Mouse (Mus musculus): ENCODE measurements around the gene Rgs3. TPM values are rescaled to one million over a fixed set of nuclear protein-coding genes. Genes with fewer than 3 reads are reported as not detected.

Gene Rgs3
- polyA plus RNA-seq, 1 experiment from 2014 or later: 31.3 TPM

DNA sequence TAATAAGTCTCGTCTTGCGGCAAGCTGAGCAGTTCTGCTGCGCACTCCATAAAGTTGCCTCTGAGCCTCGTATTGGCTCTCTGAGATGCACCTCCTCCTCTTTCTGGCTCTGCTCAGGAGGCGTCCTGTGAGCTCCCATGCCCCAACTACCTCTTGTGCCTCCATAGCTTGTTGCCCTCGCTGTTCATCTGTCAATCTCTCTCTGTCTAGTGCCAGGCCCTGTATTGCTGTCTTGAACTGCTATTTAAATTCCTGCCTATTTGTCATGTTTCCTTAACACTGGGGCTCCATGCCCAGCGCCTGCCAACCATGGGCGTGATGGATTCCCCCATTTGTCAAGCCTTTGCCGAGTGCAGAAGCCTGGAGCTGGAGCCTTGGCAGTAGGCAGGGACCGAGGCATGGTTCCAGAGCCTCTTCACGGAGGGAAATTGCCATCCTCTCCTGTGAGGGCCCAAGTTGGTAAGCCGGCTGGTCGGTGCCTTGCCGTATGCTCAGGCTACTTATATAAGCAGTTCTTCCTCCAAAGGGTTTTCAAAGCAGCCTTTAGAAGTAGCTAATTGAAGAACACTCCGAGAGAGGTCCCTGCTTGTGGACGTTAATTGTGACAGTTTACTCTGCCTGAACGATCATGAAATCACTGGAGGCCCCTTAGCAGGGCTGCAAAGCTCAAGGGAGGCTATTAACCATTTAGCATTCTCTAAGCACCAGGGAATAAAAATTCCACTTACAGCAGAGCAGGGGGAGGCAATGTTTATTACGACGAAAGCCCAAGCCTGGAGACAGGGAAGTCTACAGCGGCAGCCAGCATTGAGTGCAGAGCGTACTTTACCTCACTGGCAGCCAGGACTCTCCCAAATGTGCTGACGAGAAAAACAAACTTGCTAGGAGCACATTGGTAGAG, 53.2 kb downstream of the Rgs3 start:
- H3K9ac ChIP-seq (ENCODE audit: low read depth, low read length): peak overlapping the region; percentile 11; the same call in 1 of the 2 replicates
- H3K27ac ChIP-seq (ENCODE audit: low read depth, low read length): peak overlapping the region; percentile 53; the same call in 1 of the 2 replicates
- no peaks in the 10 kb centered on the region for H3K36me3 ChIP-seq (ENCODE audit: control insufficient read depth, insufficient read depth, low read length)
- peaks cover 11% of the 10 kb centered on the region; the same call in 1 of the 2 replicates for H3K4me1 ChIP-seq (replicated peaks; ENCODE audit: control insufficient read depth, insufficient read depth, low read length)
- peak; percentile 21 for DNase-seq (ENCODE audit: low spot score)
- H3K4me2 ChIP-seq (replicated peaks; ENCODE audit: low read depth, low read length): no peak overlapping the region
- no peaks in the 10 kb centered on the region for H3K9me3 ChIP-seq (ENCODE audit: control insufficient read depth, low read length)
- ATAC-seq (ENCODE audit: low FRiP score): peak; percentile 23; the same call in 1 of the 2 replicates
- H3K27me3 ChIP-seq (ENCODE audit: control insufficient read depth, insufficient read depth, low read length): no peaks in the 10 kb centered on the region
- no peak overlapping the region for H3K4me3 ChIP-seq (ENCODE audit: low read depth, low read length)
- 54% methylated on average over 22 of the region's 22 CpGs for WGBS

- Histone ChIP-seq H3K9me3 (ENCODE audit: control insufficient read depth, low read length) (no peaks in the 10 kb centered on the region), H3K4me3 (ENCODE audit: low read depth, low read length) (no peak overlapping the region), H3K4me1 (replicated peaks; ENCODE audit: control insufficient read depth, insufficient read depth, low read length) (peaks cover 14% of the 10 kb centered on the region; the same call in 1 of the 2 replicates), H3K27me3 (ENCODE audit: control insufficient read depth, insufficient read depth, low read length) (no peaks in the 10 kb centered on the region), H3K9ac (ENCODE audit: low read depth, low read length) (no peak overlapping the region), H3K36me3 (ENCODE audit: control insufficient read depth, insufficient read depth, low read length) (no peaks in the 10 kb centered on the region), H3K27ac (ENCODE audit: low read depth, low read length) (no peak overlapping the region), H3K4me2 (replicated peaks; ENCODE audit: low read depth, low read length) (no peak overlapping the region)
- ATAC-seq (ENCODE audit: low FRiP score): no peak
- WGBS: 76% methylated on average over 13 of the region's 13 CpGs
- no peak for DNase-seq (ENCODE audit: low spot score)
Measured at GRCm38 (mm10) chr4:62613646-62614365, 54.2 kb downstream of the Rgs3 start.

DNA sequence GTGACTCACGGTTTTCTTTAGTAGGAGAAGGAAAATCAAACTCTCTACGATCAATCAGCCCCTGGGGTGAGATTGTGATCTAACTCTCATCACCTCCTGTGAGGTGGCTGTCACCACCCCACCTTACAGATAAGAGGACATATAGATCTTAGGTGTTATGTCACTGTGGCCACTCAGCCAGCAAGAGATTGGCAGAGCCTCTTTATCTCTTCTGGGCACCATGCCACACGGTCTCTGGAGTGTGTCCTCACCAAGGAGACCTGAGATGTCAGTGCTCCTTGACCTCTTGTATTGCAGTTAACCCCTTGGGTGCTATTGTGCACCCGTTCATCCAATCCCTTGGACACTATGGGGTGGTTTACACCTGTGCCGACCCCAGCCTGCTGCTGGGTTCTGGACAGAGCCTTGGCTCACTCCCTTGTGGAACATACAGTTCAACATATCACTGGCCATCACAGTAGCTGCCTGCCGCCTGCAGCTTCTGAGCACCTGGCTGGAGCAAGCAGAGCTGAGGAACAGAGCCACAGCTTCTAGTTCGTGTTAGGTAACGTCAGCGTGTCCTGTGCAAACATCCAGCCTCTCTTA, 58.3 kb downstream of the Rgs3 start:
- Histone ChIP-seq H3K27me3 (ENCODE audit: control insufficient read depth, insufficient read depth, low read length) (no peaks in the 10 kb centered on the region), H3K4me1 (replicated peaks; ENCODE audit: control insufficient read depth, insufficient read depth, low read length) (peaks cover 22% of the 10 kb centered on the region), H3K4me3 (ENCODE audit: low read depth, low read length) (no peak overlapping the region), H3K9me3 (ENCODE audit: control insufficient read depth, low read length) (no peaks in the 10 kb centered on the region), H3K27ac (ENCODE audit: low read depth, low read length) (peak overlapping the region; percentile 79; the same call in 1 of the 2 replicates), H3K4me2 (replicated peaks; ENCODE audit: low read depth, low read length) (no peak overlapping the region), H3K9ac (ENCODE audit: low read depth, low read length) (no peak overlapping the region), H3K36me3 (ENCODE audit: control insufficient read depth, insufficient read depth, low read length) (no peaks in the 10 kb centered on the region)
- DNase-seq (ENCODE audit: low spot score): no peak
- ATAC-seq (ENCODE audit: low FRiP score): no peak
- WGBS: 79% methylated on average over 9 of the region's 9 CpGs

DNA sequence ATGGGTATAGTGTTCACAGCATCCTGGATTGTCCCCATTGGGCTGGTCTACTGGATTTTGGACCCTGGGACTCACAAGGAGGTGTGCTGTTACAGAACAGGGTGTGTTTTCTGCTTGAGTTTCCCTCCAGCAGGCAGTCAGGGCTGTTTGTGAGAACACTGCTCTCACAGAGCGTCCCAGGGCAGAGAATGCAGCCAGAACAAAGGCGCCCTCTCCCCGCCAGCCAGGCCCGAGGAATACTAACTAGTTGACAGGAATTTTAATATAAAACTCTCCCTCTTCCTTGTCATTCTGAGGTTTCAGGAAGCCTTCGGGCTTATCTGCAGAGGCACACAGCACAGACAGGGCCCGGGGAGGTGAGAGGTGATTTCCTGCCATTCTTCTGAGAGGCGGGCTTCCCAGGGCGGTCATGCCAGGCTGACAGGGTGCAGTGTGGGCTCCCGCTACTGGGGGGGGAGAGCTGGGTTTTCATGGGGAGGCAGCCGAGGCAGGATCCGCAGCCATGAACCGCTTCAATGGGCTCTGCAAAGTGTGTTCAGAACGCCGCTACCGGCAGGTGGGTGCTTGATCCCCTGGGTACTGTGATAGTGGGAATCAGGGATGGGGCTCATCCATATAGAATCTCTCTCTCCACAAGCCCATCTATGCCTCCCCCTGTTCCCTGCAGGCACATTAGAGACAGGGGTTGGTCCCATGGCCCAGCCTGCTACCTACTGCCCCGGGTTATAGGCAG, 59.8 kb downstream of the Rgs3 start:
- Histone ChIP-seq H3K9ac (ENCODE audit: low read depth, low read length) (peak overlapping the region; percentile 44), H3K36me3 (ENCODE audit: control insufficient read depth, insufficient read depth, low read length) (no peaks in the 10 kb centered on the region), H3K4me3 (ENCODE audit: low read depth, low read length) (peak overlapping the region; percentile 1; the same call in 1 of the 2 replicates), H3K4me2 (replicated peaks; ENCODE audit: low read depth, low read length) (peak overlapping the region; percentile 6; the same call in 1 of the 2 replicates), H3K4me1 (replicated peaks; ENCODE audit: control insufficient read depth, insufficient read depth, low read length) (peaks cover 16% of the 10 kb centered on the region), H3K9me3 (ENCODE audit: control insufficient read depth, low read length) (no peaks in the 10 kb centered on the region), H3K27me3 (ENCODE audit: control insufficient read depth, insufficient read depth, low read length) (no peaks in the 10 kb centered on the region), H3K27ac (ENCODE audit: low read depth, low read length) (peak overlapping the region; percentile 79)
- 28% methylated on average over 16 of the region's 16 CpGs for WGBS
- DNase-seq (ENCODE audit: low spot score) (peak; percentile 66), ATAC-seq (ENCODE audit: low FRiP score) (peak; percentile 80)

DNA sequence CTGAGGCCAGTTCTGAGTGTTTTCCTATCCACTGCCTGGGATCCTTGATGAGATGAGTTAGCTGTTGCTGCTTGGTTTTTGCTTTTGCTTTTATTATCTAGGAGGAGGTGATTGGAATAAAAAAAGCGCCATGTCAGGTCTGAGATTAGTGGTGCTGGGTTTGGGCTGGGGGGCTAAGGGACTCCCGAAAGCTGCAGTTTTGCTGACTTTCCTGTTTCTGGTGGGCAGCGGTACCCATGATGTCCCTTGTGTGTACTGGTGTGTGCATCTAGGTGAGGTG, 60.3 kb downstream of the Rgs3 start:
- H3K36me3 ChIP-seq (ENCODE audit: control insufficient read depth, insufficient read depth, low read length): no peaks in the 10 kb centered on the region
- H3K9me3 ChIP-seq (ENCODE audit: control insufficient read depth, low read length): no peaks in the 10 kb centered on the region
- ATAC-seq (ENCODE audit: low FRiP score) (no peak), DNase-seq (ENCODE audit: low spot score) (no peak)
- WGBS: 93% methylated on average over 3 of the region's 3 CpGs
- H3K4me2 ChIP-seq (replicated peaks; ENCODE audit: low read depth, low read length): peak overlapping the region; percentile 6; the same call in 1 of the 2 replicates
- H3K27me3 ChIP-seq (ENCODE audit: control insufficient read depth, insufficient read depth, low read length): no peaks in the 10 kb centered on the region
- peak overlapping the region; percentile 79 for H3K27ac ChIP-seq (ENCODE audit: low read depth, low read length)
- peak overlapping the region; percentile 1; the same call in 1 of the 2 replicates for H3K4me3 ChIP-seq (ENCODE audit: low read depth, low read length)
- peak overlapping the region; percentile 44 for H3K9ac ChIP-seq (ENCODE audit: low read depth, low read length)
- H3K4me1 ChIP-seq (replicated peaks; ENCODE audit: control insufficient read depth, insufficient read depth, low read length): peaks cover 19% of the 10 kb centered on the region

DNA sequence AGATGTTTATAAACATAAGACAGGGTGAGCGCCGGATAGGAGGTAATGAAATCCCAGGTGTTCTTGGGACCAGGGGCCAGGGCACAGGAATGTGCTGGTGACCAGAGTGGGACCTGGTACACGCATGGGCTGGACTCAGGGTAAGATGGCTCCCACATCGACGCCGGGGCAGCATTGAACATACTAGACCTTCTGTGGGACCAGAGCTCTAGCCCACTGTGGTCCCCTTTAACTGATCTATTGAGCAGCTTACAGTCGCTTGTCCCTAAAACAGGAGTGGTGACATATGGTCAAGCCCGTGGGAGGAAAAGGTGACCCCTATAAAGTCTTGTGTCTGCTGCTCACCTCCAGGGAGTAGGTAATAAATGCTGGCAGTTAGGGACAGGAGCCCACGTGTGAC, 61.5 kb downstream of the Rgs3 start:
- DNase-seq (ENCODE audit: low spot score) (no peak), ATAC-seq (ENCODE audit: low FRiP score) (no peak)
- Histone ChIP-seq H3K9ac (ENCODE audit: low read depth, low read length) (no peak overlapping the region), H3K27me3 (ENCODE audit: control insufficient read depth, insufficient read depth, low read length) (no peaks in the 10 kb centered on the region), H3K36me3 (ENCODE audit: control insufficient read depth, insufficient read depth, low read length) (no peaks in the 10 kb centered on the region), H3K9me3 (ENCODE audit: control insufficient read depth, low read length) (no peaks in the 10 kb centered on the region), H3K4me3 (ENCODE audit: low read depth, low read length) (no peak overlapping the region), H3K4me1 (replicated peaks; ENCODE audit: control insufficient read depth, insufficient read depth, low read length) (peaks cover 23% of the 10 kb centered on the region), H3K27ac (ENCODE audit: low read depth, low read length) (0 out of 2 replicates have a peak overlapping the region, but pooled peaks have one; percentile 24), H3K4me2 (replicated peaks; ENCODE audit: low read depth, low read length) (no peak overlapping the region)
- 89% methylated on average over 9 of the region's 9 CpGs for WGBS

GRCm38 (mm10) chr4:62621880-62622675, 62.4 kb downstream of the Rgs3 start:
- 69% methylated on average over 14 of the region's 14 CpGs for WGBS
- no peak overlapping the region for H3K4me2 ChIP-seq (replicated peaks; ENCODE audit: low read depth, low read length)
- H3K4me1 ChIP-seq (replicated peaks; ENCODE audit: control insufficient read depth, insufficient read depth, low read length): peaks cover 25% of the 10 kb centered on the region
- H3K27ac ChIP-seq (ENCODE audit: low read depth, low read length): 0 out of 2 replicates have a peak overlapping the region, but pooled peaks have one; percentile 43
- H3K9ac ChIP-seq (ENCODE audit: low read depth, low read length): no peak overlapping the region
- H3K9me3 ChIP-seq (ENCODE audit: control insufficient read depth, low read length): no peaks in the 10 kb centered on the region
- H3K36me3 ChIP-seq (ENCODE audit: control insufficient read depth, insufficient read depth, low read length): no peaks in the 10 kb centered on the region
- no peak overlapping the region for H3K4me3 ChIP-seq (ENCODE audit: low read depth, low read length)
- DNase-seq (ENCODE audit: low spot score) (no peak), ATAC-seq (ENCODE audit: low FRiP score) (no peak)
- H3K27me3 ChIP-seq (ENCODE audit: control insufficient read depth, insufficient read depth, low read length): no peaks in the 10 kb centered on the region
